Mouse (Mus musculus): ENCODE measurements around the gene Mier3. TPM values are rescaled to one million over a fixed set of nuclear protein-coding genes. Genes with fewer than 3 reads are reported as not detected.

The Mier3 gene
- 10 to 100 TPM; 21.9 to 24.9 TPM for total RNA-seq (2021)
- long read RNA-seq, experiment 1, partial matches to known transcripts = 2 of 3 reads
- long read RNA-seq, experiment 1, other reads (novel, unspliced or antisense) = 1 of 3 reads
- long read RNA-seq, experiment 2, full-length matches to known transcripts = 1 of 2 reads
- long read RNA-seq, experiment 2, partial matches to known transcripts = 1 of 2 reads
- long read RNA-seq, experiment 2, other reads (novel, unspliced or antisense) = 0 of 2 reads

- DNase-seq (ENCODE audit: low spot score in 2 of 2) = no peak
Observed at GRCm38 (mm10) chr13:111680679-111681078, at the start of gene Mier3. Mier3 (plus strand) TSS chr13:111680979.

- no peak for DNase-seq (ENCODE audit: low spot score in 2 of 2)
Observed at GRCm38 (mm10) chr13:111634163-111635160, 46.3 kb upstream of the Mier3 start.

DNA sequence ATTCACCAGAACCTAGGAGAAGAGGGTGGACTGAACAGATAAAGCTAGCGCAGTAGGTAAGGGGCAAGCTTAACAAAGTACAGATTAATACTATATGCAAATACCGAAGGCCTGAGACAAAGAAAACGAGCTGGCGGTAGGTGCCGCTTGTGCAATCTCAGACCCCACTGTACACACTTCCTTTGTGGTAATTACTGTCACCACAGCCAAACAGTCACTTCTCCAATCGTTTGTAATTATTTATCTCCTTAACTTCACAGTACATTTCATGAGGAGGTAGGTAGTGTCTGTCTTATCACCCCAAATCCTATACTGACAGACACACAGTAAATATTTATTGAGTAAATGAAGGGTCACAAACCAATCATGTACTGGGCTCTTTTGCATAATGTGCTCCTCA, 40.5 kb upstream of the Mier3 start:
- DNase-seq (ENCODE audit: low spot score in 2 of 2) = no peak

GRCm38 (mm10) chr13:111643636-111644035, 37.1 kb upstream of the Mier3 start:
- DNase-seq (ENCODE audit: low spot score in 2 of 2) = no peak

GRCm38 (mm10) chr13:111646204-111646603, 34.6 kb upstream of the Mier3 start:
- DNase-seq (ENCODE audit: low spot score in 2 of 2) = no peak

GRCm38 (mm10) chr13:111647279-111647678, 33.5 kb upstream of the Mier3 start:
- DNase-seq (ENCODE audit: low spot score in 2 of 2) = no peak

DNA sequence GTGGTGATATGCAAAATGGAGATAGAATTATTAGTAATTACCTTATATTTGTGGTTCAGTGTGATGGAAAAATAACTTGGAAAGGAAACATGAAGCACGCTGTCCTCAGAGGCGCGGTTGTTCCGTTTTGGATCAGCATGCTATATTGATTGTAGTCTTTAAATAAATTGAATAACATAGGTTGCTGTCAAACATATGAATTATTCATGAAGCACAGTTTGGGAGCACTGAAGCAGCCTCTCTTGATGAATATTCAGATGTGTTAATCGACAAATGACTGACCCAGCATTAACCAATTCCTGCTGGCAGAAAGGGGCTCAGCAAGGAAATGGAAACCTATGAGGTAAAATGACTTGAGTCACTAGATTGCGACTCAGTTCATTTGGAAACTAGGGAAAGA, 29.8 kb upstream of the Mier3 start:
- DNase-seq (ENCODE audit: low spot score in 2 of 2) = no peak

- DNase-seq (ENCODE audit: low spot score in 2 of 2) = no peak
Observed at GRCm38 (mm10) chr13:111655273-111655672, 25.5 kb upstream of the Mier3 start.

DNA sequence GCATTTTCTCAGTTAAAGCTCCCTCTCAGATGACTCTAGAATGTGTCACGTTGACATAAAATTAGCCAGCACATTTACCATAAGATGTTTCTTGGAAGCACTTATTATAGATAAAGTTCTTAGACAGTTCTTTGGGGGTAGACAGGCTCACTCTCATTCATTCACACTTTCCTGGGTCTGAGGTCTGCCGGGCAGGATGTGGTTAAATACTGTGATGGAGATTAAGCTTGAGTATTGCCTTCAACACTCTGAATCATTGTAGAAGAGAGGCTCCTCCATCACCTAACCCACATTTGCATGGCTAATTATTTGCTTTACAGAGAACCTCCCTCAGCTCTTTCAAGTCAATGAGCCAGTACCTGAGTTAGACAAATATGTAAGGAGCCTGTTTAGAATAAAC, 24.9 kb upstream of the Mier3 start:
- no peak for DNase-seq (ENCODE audit: low spot score in 2 of 2)

- no peak for DNase-seq (ENCODE audit: low spot score in 2 of 2)
Observed at GRCm38 (mm10) chr13:111656309-111656708, 24.5 kb upstream of the Mier3 start.

DNA sequence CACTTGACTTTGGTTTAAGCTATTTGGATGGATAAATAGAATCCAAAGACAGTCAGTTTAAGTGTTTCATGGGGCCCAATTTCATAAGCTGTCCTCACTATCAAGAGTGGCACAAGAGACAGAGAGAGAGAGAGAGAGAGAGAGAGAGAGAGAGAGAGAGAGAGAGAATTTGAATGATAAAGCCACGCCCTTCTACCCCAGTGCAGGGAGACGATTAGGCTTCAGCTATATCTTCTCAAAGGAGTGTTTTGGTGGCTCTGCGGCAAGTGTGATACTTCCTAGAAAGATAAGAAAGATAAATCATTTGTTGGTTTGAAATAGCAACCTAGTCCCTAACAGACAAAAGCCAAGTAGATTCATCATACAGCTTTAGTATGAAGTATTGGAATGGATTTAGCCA, 24.0 kb upstream of the Mier3 start:
- DNase-seq (ENCODE audit: low spot score in 2 of 2) = no peak

GRCm38 (mm10) chr13:111658501-111659280, 22.1 kb upstream of the Mier3 start:
- no peak for DNase-seq (ENCODE audit: low spot score in 2 of 2)

GRCm38 (mm10) chr13:111659430-111659829, 21.3 kb upstream of the Mier3 start:
- no peak for DNase-seq (ENCODE audit: low spot score in 2 of 2)

DNA sequence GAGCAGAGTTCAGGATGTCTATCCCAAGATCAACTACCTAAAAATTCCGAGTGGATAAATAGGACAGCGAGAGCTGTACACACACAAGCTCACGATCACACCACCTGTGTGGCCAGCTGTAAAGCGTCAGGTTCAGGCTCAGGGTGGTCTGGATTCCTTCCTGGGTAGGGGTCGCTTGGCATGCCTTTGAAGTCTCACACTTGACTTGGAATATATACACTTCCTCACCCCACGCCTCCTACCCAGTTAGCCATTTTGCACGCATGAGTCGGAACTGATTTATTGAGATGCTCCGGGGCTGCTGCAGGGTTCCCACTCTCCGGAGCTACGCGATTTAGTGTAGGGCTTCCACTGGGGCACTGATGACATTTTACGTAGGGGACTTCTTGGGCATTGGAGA, 20.7 kb upstream of the Mier3 start:
- no peak for DNase-seq (ENCODE audit: low spot score in 2 of 2)

GRCm38 (mm10) chr13:111660556-111660955, 20.2 kb upstream of the Mier3 start:
- DNase-seq (ENCODE audit: low spot score in 2 of 2) = no peak

DNA sequence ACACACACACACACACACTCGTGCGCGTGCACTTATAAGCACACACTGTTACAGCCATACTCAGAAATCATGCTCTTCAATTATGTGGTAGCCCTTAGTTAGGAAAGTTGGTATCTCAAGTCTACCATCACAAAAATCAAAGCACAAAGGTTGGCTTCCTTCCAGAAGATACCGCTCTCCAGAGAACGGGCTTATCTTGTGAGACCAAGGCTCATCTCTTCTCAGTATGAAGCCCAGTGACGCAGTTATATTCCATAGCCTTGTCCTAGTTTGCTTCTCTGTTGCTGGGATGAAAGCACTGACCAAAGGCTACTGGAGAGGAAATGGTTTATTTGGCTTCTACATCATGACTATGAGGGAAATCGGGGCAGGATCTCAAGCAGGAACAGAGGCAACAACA, 12.8 kb upstream of the Mier3 start:
- DNase-seq (ENCODE audit: low spot score in 2 of 2) = no peak

DNA sequence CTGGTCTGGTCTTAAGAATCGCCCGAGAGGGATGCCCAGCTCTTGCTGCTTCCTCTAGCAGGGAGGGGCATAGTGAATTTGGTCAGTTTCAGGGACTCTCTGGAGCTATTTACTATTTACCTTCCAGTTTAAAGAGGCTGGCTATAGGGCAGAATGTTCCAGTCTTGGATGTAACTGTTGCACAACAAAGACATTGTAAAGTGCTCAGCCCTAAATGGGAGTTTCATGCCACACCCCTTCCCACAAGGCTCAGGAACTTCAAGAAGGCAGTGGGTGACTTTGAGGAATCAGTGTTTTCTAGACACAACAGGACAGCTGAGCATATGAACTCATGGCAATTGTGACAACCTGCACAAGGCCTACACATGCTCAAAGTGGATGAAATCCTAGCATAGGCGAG, 3.9 kb upstream of the Mier3 start:
- no peak for DNase-seq (ENCODE audit: low spot score in 2 of 2)

GRCm38 (mm10) chr13:111684056-111684625, 3.4 kb downstream of the Mier3 start:
- no peak for DNase-seq (ENCODE audit: low spot score in 2 of 2)

- DNase-seq (ENCODE audit: low spot score in 2 of 2) = peak; percentile 81 to 83
Observed at GRCm38 (mm10) chr13:111685751-111686462, 5.1 kb downstream of the Mier3 start.

DNA sequence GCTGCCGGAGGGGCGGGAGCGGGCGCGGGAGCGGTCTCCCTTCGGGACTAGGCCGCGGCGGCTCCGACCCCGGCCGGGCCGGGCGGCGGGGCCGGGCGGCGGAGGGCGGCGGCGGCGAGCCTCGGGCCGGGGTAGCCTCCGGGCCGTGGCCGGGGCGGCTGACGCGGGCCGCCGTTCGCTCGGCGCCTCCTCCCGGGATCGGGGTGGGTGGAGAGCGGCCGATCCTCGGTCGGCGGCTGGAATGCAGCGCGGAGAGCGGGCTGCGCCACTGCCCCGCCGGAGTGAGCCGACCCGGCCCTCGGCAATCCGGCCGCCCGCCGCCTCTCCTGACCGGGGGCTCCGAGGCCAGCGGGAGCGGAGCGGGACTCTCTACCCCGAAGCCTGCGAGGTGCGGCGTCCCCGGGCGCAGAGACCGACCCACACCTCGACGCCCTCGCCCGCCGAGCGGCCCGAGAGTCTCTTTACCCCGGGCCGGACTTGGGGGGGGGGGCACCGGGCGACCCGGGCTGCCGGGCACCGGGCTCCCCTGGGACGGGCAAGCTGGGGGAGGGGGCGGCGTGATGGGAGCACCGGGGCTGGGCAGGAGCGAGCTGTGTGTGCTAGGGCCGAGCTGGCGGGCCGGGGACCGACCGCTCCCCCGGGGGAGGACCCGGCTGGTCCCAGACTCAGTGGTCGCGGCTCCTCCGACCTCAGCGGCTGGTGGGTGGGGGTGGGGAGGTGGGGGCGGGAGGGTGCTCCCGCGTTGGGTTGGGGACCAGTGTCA, 5.9 kb downstream of the Mier3 start:
- DNase-seq (ENCODE audit: low spot score in 2 of 2) = peak in 1 of 2 experiments; percentile 10

Data from layer of hippocampus, postnatal 14 days (tissue).